Mouse (Mus musculus) bone marrow macrophage, adult 2 months (primary cell): ENCODE results near the gene Myl12a. TPM values are rescaled to one million over a fixed set of nuclear protein-coding genes. Genes with fewer than 3 reads are reported as not detected.

Experiments used
- H3K27ac ChIP-seq: 2 replicates; pipeline ENCODE4 v1.5.1; 2012; ENCODE audit warnings: low read depth, low read length; ENCODE audit not compliant: insufficient read depth
- H3K4me1 ChIP-seq: 2 replicates; pipeline ENCODE4 v1.6.1; 2012; ENCODE audit warnings: low read length; ENCODE audit not compliant: control insufficient read depth, insufficient read depth
- H3K4me3 ChIP-seq: 2 replicates; pipeline ENCODE4 v1.5.1; 2012; ENCODE audit warnings: mild to moderate bottlenecking, low read length, moderate library complexity; ENCODE audit not compliant: insufficient read depth
- CTCF ChIP-seq: IDR thresholded peaks from 2 replicates; pipeline ENCODE4 v1.5.1; 2012; ENCODE audit warnings: low read depth, mild to moderate bottlenecking, low read length, moderate library complexity
- POLR2A ChIP-seq: IDR thresholded peaks from 2 replicates; pipeline ENCODE4 v1.6.1; 2012; ENCODE audit warnings: mild to moderate bottlenecking, low read depth, low read length, borderline replicate concordance
- polyA plus RNA-seq: library from polyadenylated mRNA; stranded (reverse); fragments of >200 nt; gene quantifications from 2 replicates; pipeline ENCODE4 v1.2.4, GENCODE M21; 2012; ENCODE audit not compliant: missing spikeins, insufficient read depth, insufficient read length

The Myl12a gene
- polyA plus RNA-seq, 1 experiment, result 277 TPM

DNA sequence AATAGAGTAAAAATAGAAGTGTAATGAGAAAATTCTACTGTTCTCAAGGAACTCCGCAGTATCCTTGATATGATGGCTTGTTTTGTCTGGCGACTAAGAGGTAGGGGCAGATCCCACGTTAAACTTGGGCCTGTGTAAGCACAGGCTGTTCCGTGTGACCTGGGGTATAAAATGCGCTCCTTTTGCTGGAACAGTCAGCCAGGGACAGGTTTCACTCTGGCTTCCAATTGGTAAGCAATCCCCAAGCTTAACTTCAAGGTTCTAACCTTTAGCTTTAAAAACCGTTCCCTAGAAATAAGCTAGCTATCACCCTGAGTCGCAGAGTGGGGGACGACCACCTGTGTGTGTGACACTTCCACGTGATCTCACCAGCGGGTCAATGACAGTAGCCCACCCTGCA is 30.0 kb upstream of the Myl12a start:
- no peak overlapping the region for H3K27ac ChIP-seq
- TF ChIP-seq CTCF, result no peak
- H3K4me1 ChIP-seq, result no peaks in the 10 kb centered on the region
- no peak overlapping the region for H3K4me3 ChIP-seq

- TF ChIP-seq CTCF, result no peak
- TF ChIP-seq POLR2A, result no peak
- Histone ChIP-seq H3K4me1 (no peaks in the 10 kb centered on the region), H3K27ac (no peak overlapping the region)
These were observed 24.5 kb upstream of the Myl12a start for GRCm38 (mm10) chr17:71027186-71027585.

GRCm38 (mm10) chr17:71025922-71026321 is 23.2 kb upstream of the Myl12a start:
- no peak for TF ChIP-seq POLR2A
- no peak for TF ChIP-seq CTCF
- Histone ChIP-seq H3K4me3 (no peak overlapping the region), H3K4me1 (peaks cover 2% of the 10 kb centered on the region), H3K27ac (no peak overlapping the region)

More at GRCm38 (mm10) chr17:71027186-71027585, 24.5 kb upstream of the Myl12a start:
- no peak overlapping the region for H3K4me3 ChIP-seq

DNA sequence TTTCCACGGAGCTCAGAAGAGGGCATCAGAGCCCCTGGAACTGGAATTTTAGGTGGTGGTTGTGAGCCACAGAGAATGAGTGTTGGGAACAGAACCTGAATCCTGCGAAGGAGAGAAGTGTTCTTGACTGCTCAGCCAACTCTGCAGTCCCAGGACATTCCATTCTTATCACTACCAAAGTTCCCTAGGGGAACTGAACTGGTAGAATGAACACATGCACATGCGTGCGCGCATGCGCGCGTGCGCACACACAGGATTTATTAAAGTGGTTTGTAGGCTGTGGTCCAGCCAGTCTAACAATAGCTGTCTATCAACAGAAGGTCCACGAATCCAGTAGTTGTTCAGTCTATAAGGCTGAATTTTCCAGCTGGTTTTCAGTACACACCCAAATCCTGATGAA is 21.4 kb upstream of the Myl12a start:
- H3K4me1 ChIP-seq, result peaks cover 4% of the 10 kb centered on the region
- H3K4me3 ChIP-seq, result no peak overlapping the region

DNA sequence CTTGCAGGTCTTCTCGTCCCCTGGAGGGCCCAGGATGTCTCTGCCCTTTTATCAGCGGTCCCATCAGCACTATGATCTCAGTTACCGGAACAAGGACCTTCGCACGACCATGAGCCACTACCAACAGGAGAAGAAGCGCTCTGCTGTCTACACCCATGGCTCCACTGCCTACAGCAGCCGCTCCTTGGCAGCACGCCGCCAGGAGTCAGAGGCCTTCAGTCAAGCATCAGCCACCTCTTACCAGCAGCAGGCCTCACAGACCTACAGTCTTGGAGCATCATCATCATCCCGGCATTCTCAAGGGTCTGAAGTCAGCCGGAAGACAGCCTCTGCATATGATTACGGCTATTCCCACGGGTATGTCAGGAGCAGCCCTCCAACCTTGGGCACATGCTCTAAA is 20.2 kb upstream of the Myl12a start:
- no peak overlapping the region for H3K4me3 ChIP-seq
- TF ChIP-seq CTCF, result no peak
- TF ChIP-seq POLR2A, result no peak
- peaks cover 4% of the 10 kb centered on the region for H3K4me1 ChIP-seq
- H3K27ac ChIP-seq, result no peak overlapping the region

More for the DNA sequence above, 21.4 kb upstream of the Myl12a start:
- no peak overlapping the region for H3K27ac ChIP-seq
- TF ChIP-seq CTCF (no peak), POLR2A (no peak)

- TF ChIP-seq POLR2A (no peak), CTCF (no peak)
- Histone ChIP-seq H3K27ac (no peak overlapping the region), H3K4me1 (peaks cover 4% of the 10 kb centered on the region), H3K4me3 (no peak overlapping the region)
These were observed 17.2 kb upstream of the Myl12a start for GRCm38 (mm10) chr17:71019860-71020259.

GRCm38 (mm10) chr17:71019309-71019655 is 16.6 kb upstream of the Myl12a start:
- Histone ChIP-seq H3K27ac (no peak overlapping the region), H3K4me3 (no peak overlapping the region), H3K4me1 (peaks cover 4% of the 10 kb centered on the region)
- no peak for TF ChIP-seq POLR2A

DNA sequence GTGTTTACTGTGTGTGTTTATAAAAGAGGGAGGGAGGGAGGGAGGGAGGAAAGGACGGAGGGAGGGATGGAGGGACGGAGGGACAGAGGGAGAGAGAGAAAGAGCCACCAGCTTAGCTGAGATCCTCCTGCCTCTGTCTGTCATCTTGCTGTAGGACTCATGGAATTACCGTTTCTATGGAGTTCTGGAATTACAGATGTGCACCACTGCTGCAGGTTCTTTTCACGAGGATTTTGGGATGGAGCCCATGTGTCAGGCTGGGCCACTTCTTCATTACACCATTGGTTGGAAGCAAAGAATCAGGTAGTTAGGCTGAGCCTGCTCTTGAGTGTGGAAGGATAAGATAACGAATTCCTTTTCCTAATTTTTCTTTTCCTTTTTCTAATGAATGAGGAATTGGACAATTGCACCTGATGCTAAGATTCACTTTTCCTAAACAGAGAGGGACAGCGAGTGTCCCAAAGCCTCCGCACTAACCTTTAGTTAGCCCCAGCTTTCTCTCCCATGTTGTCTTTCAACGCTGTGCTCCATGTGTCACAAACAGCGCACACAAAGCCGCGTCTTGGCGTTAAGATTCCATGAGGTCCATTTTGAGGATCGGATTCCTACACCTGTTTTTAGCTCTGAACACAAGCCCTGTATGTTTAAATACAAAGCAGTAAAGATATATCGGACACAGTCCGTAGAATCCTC is 16.1 kb upstream of the Myl12a start:
- Histone ChIP-seq H3K27ac (no peak overlapping the region), H3K4me3 (no peak overlapping the region), H3K4me1 (peaks cover 4% of the 10 kb centered on the region)
- no peak for TF ChIP-seq POLR2A
- TF ChIP-seq CTCF, result no peak

- TF ChIP-seq CTCF, result no peak
- TF ChIP-seq POLR2A, result no peak
- H3K4me3 ChIP-seq, result no peak overlapping the region
- no peak overlapping the region for H3K27ac ChIP-seq
- peaks cover 4% of the 10 kb centered on the region for H3K4me1 ChIP-seq
These were observed 15.5 kb upstream of the Myl12a start for GRCm38 (mm10) chr17:71018151-71018550.

- no peak for TF ChIP-seq CTCF
- no peak for TF ChIP-seq POLR2A
- Histone ChIP-seq H3K4me3 (no peak overlapping the region), H3K27ac (no peak overlapping the region), H3K4me1 (peaks cover 4% of the 10 kb centered on the region)
These were observed 14.8 kb upstream of the Myl12a start for GRCm38 (mm10) chr17:71017457-71017998.

DNA sequence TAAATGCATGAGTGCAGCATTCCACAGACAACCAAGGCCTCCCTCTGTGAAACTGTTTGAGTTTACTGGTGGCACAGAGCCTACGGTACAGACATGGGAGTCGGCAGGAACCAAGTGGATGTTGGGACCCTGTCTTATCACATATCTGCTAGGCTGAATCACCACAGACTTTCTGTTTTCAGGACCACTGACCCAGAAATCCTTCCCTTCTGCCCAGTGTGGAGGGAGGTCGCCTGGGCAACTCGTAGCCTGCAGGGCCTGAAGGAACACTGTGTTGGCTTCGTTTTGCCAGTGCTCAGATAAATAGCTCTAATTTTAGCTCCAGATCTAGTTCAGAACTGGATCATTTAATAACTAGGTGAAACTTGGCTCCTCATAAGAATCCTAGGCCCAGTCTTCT is 12.2 kb upstream of the Myl12a start:
- H3K4me1 ChIP-seq, result 0 out of 2 replicates have a peak, but pooled peaks cover 2% of the 10 kb centered on the region
- no peak for TF ChIP-seq CTCF
- TF ChIP-seq POLR2A, result no peak
- H3K4me3 ChIP-seq, result no peak overlapping the region
- no peak overlapping the region for H3K27ac ChIP-seq

GRCm38 (mm10) chr17:71013105-71013504 is 10.4 kb upstream of the Myl12a start:
- no peak overlapping the region for H3K4me3 ChIP-seq
- TF ChIP-seq CTCF, result no peak
- no peak for TF ChIP-seq POLR2A
- H3K27ac ChIP-seq, result no peak overlapping the region
- no peaks in the 10 kb centered on the region for H3K4me1 ChIP-seq
